Mouse (Mus musculus) forebrain, postnatal 0 days (tissue): ENCODE data around the gene Klhl22. TPM values are rescaled to one million over a fixed set of nuclear protein-coding genes. Genes with fewer than 3 reads are reported as not detected.
A peak's percentile ranks its signal among the peaks of the same experiment; 100 is the strongest.

Source experiments
- ATAC-seq: fragments of 200-750 bp; cut with Nextera tagmentation; 2 replicates; pipeline ENCODE4 v1.8.0; 2017; ENCODE audit warnings: mild to moderate bottlenecking, moderate library complexity
- DNase-seq: peaks from one replicate; pipeline ENCODE4 v3.0.0-alpha.2; 2015
- H3K27ac ChIP-seq: fragments of 300-500 bp; sonication (generic); 2 replicates; pipeline ENCODE4 v1.5.1; 2014; ENCODE audit warnings: low read depth, mild to moderate bottlenecking, antibody characterized with exemption, low read length, moderate library complexity, mixed read lengths
- H3K27me3 ChIP-seq: fragments of 300-500 bp; sonication (generic); 2 replicates; pipeline ENCODE4 v1.6.1; 2014; ENCODE audit warnings: mild to moderate bottlenecking, low read length, mixed read lengths; ENCODE audit not compliant: insufficient read depth
- H3K36me3 ChIP-seq: fragments of 300-500 bp; sonication (generic); 2 replicates; pipeline ENCODE4 v1.6.1; 2014; ENCODE audit warnings: mild to moderate bottlenecking, moderate library complexity; ENCODE audit not compliant: insufficient read depth
- H3K4me1 ChIP-seq: fragments of 300-500 bp; sonication (generic); 2 replicates; pipeline ENCODE4 v1.6.1; 2014; ENCODE audit warnings: antibody characterized with exemption; ENCODE audit not compliant: insufficient read depth
- H3K4me2 ChIP-seq: fragments of 300-500 bp; sonication (generic); 2 replicates; pipeline ENCODE4 v1.6.1; 2014; ENCODE audit warnings: low read depth, mild to moderate bottlenecking, moderate library complexity
- H3K4me3 ChIP-seq: fragments of 300-500 bp; sonication (generic); 2 replicates; pipeline ENCODE4 v1.5.1; 2014; ENCODE audit warnings: low read depth, low read length, mixed read lengths
- H3K9ac ChIP-seq: fragments of 300-500 bp; sonication (generic); 2 replicates; pipeline ENCODE4 v1.6.1; 2014; ENCODE audit warnings: mild to moderate bottlenecking
- H3K9me3 ChIP-seq: fragments of 300-500 bp; sonication (generic); 2 replicates; pipeline ENCODE4 v1.6.1; 2016; ENCODE audit warnings: low read length
- CTCF ChIP-seq: sonication (generic); IDR thresholded peaks from 2 replicates; pipeline ENCODE4 v1.5.1; 2016; ENCODE audit warnings: antibody characterized with exemption, control low read depth, low read depth
- WGBS: fragments of 180-500 bp; shearing (Covaris S2); extraction: QIAGEN DNeasy Blood & Tissue Kit; methylation state at CpG from one replicate; pipeline ENCODE4 v1.1.7; 2014; 5-methylcytosine and 5-hydroxymethylcytosine counted together
- polyA plus RNA-seq: library from polyadenylated mRNA; unstranded; fragments of >200 nt; fragmentation: Nextera tagmentation; extraction: Ambion mirVana; gene quantifications from 2 replicates; pipeline ENCODE4 v1.2.1, GENCODE M21; 2015
- total RNA-seq: library from RNA; depleted of rRNA; stranded (reverse); fragments of >200 nt; gene quantifications from 2 replicates; pipeline ENCODE4 v1.2.3, GENCODE M21; 2014

Gene Klhl22
- total and polyA plus RNA-seq, 2 experiments from 2014 or later, result 73.8 to 162 TPM

GRCm38 (mm10) chr16:17757756-17758155, 1.7 kb upstream of the Klhl22 start:
- WGBS, result 93% methylated on average over 1 of the region's 1 CpGs
- Histone ChIP-seq H3K9ac (no peak overlapping the region), H3K36me3 (no peaks in the 10 kb centered on the region), H3K27me3 (no peaks in the 10 kb centered on the region), H3K4me1 (peaks cover 10% of the 10 kb centered on the region), H3K4me3 (no peak overlapping the region), H3K27ac (no peak overlapping the region), H3K4me2 (no peak overlapping the region), H3K9me3 (no peaks in the 10 kb centered on the region)
- no peak for DNase-seq
- ATAC-seq, result no peak
- no peak for TF ChIP-seq CTCF

GRCm38 (mm10) chr16:17758902-17759301, 516 bp upstream of the Klhl22 start:
- Histone ChIP-seq H3K4me3 (peak overlapping the region; percentile 81), H3K27ac (peak overlapping the region; percentile 82), H3K9ac (peak overlapping the region; percentile 83), H3K9me3 (no peaks in the 10 kb centered on the region), H3K27me3 (no peaks in the 10 kb centered on the region), H3K36me3 (no peaks in the 10 kb centered on the region), H3K4me2 (peak overlapping the region; percentile 85), H3K4me1 (peaks cover 13% of the 10 kb centered on the region)
- DNase-seq (no peak), ATAC-seq (peak; percentile 16; the same call in 1 of the 2 replicates)
- no peak for TF ChIP-seq CTCF
- 54% methylated on average over 9 of the region's 9 CpGs for WGBS

DNA sequence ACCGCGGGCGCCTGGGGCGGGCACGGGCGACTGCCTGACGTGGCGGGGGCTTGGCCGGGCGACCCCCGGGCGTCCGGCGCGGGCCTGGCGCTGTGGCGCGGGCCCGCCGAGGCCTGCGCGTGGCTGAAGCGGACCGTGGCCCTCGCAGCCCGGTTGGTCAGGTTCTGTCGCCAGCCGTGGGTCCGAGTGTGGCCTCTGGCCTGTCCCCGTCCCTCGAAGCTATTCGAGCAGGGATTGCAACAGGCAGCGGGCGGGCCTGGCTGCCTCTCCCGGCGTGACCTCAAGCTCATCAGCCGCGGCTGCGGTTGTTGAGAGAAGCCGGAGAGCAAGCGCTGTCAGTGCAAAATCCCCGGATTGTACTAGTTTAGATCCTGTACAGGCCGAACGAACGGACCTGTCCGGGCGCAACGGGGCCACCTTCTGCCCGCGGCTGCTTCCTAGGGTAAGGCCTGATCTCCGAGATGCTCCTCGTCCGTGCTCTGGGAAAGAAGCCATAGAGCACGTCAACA, 449 bp downstream of the Klhl22 start:
- H3K27ac ChIP-seq, result peak overlapping the region; percentile 82
- DNase-seq, result peak; percentile 60
- H3K4me1 ChIP-seq, result peaks cover 13% of the 10 kb centered on the region
- 3% methylated on average over 46 of the region's 54 CpGs for WGBS
- H3K9ac ChIP-seq, result peak overlapping the region; percentile 83
- no peak for TF ChIP-seq CTCF
- no peaks in the 10 kb centered on the region for H3K9me3 ChIP-seq
- H3K4me2 ChIP-seq, result peak overlapping the region; percentile 85
- no peaks in the 10 kb centered on the region for H3K27me3 ChIP-seq
- peak overlapping the region; percentile 81 for H3K4me3 ChIP-seq
- no peaks in the 10 kb centered on the region for H3K36me3 ChIP-seq
- peak; percentile 58 for ATAC-seq

- Histone ChIP-seq H3K27ac (peak overlapping the region; percentile 82; the same call in 1 of the 2 replicates), H3K4me2 (peak overlapping the region; percentile 85), H3K4me1 (peaks cover 13% of the 10 kb centered on the region), H3K9ac (peak overlapping the region; percentile 83; the same call in 1 of the 2 replicates), H3K27me3 (no peaks in the 10 kb centered on the region), H3K36me3 (peaks cover 5% of the 10 kb centered on the region; the same call in 1 of the 2 replicates), H3K4me3 (peak overlapping the region; percentile 81), H3K9me3 (no peaks in the 10 kb centered on the region)
- peak; percentile 49 for DNase-seq
- TF ChIP-seq CTCF, result peak; percentile 71
- 43% methylated on average over 8 of the region's 8 CpGs for WGBS
- peak; percentile 37 for ATAC-seq
Observed at GRCm38 (mm10) chr16:17760657-17761056, 1.2 kb downstream of the Klhl22 start.

DNA sequence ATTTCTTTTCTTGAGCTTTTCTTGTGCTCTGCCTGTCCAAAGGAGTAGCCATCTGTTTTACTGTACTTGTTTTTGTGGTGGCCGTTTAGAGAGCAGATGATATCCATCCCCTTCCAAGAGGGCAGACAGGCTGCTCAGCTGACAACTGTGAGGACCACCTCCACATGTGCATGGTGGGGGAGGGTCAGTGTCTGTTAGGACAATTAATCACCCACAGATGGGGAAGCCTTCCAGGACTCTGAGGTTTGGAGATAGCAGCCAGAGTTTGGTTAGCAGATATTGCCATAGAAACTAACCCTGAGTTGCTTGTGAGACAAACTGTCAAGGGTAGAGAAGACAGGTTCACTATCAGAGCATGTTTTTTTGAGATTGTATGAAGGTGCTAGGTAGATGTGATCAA, 1.7 kb downstream of the Klhl22 start:
- Histone ChIP-seq H3K36me3 (peaks cover 7% of the 10 kb centered on the region; the same call in 1 of the 2 replicates), H3K9me3 (no peaks in the 10 kb centered on the region), H3K4me1 (peaks cover 13% of the 10 kb centered on the region), H3K27ac (no peak overlapping the region), H3K9ac (no peak overlapping the region), H3K4me2 (no peak overlapping the region), H3K4me3 (no peak overlapping the region), H3K27me3 (no peaks in the 10 kb centered on the region)
- no peak for ATAC-seq
- WGBS, result 40% methylated on average over 1 of the region's 1 CpGs
- TF ChIP-seq CTCF, result no peak
- no peak for DNase-seq

GRCm38 (mm10) chr16:17764108-17764511, 4.7 kb downstream of the Klhl22 start:
- no peak for DNase-seq
- H3K9me3 ChIP-seq, result no peaks in the 10 kb centered on the region
- ATAC-seq, result no peak
- no peak overlapping the region for H3K4me3 ChIP-seq
- no peak overlapping the region for H3K27ac ChIP-seq
- peaks cover 7% of the 10 kb centered on the region for H3K36me3 ChIP-seq
- no peak for TF ChIP-seq CTCF
- peaks cover 9% of the 10 kb centered on the region; the same call in 1 of the 2 replicates for H3K4me1 ChIP-seq
- no peaks in the 10 kb centered on the region for H3K27me3 ChIP-seq
- WGBS, result 92% methylated on average over 4 of the region's 4 CpGs
- no peak overlapping the region for H3K4me2 ChIP-seq
- no peak overlapping the region for H3K9ac ChIP-seq

GRCm38 (mm10) chr16:17768834-17769233, 9.4 kb downstream of the Klhl22 start:
- Histone ChIP-seq H3K4me3 (no peak overlapping the region), H3K36me3 (peaks cover 26% of the 10 kb centered on the region), H3K9me3 (no peaks in the 10 kb centered on the region), H3K4me1 (no peaks in the 10 kb centered on the region), H3K4me2 (no peak overlapping the region), H3K27ac (no peak overlapping the region), H3K27me3 (no peaks in the 10 kb centered on the region), H3K9ac (no peak overlapping the region)
- ATAC-seq, result peak; percentile 68
- no peak for TF ChIP-seq CTCF
- peak; percentile 19 for DNase-seq
- WGBS, result 75% methylated on average over 7 of the region's 7 CpGs
